Mouse (Mus musculus) ES-Bruce4 (cell line): ENCODE measurements at regions not wholly inside any gene's neighbourhood (a gene's known extent, or its start where the extent isn't known, plus 50 kb on each side); places are given as distances from the start of the nearest gene placed in this dataset.

Experiments used
- CTCF ChIP-seq: IDR thresholded peaks from one replicate; pipeline ENCODE4 v1.8.1; 2011; ENCODE audit warnings: low read depth, low read length
- POLR2A ChIP-seq: IDR thresholded peaks from one replicate; pipeline ENCODE4 v1.8.1; 2011; ENCODE audit warnings: low read length; ENCODE audit not compliant: insufficient read depth

DNA sequence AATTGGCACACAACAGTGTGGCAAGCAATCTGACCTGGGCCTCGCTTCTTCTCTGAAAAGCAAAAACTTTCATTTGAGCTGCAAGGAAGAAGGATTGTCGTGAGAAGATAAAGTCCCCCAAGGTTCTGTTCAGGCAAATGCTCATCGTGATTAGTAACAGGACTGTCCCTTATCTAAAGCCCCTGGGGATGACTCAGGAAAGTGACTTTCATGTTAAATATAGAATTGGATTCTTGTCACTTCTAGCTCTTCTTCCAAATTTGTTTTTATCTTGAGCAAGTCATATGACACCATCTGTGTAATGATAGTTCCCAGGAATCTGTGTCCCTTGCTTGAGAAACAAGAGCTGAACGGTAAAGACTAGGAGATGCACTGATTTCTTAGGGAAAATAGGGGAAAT, 280.3 kb downstream of the Elavl2 start:
- TF ChIP-seq CTCF (no peak), POLR2A (no peak)
